Mouse (Mus musculus): ENCODE results near the gene Npas4.
"Not testable (repeated sequence)": the region's sequence is repeated elsewhere in the genome, so short reads cannot be mapped to it uniquely, and the experiment has no call there.

DNA sequence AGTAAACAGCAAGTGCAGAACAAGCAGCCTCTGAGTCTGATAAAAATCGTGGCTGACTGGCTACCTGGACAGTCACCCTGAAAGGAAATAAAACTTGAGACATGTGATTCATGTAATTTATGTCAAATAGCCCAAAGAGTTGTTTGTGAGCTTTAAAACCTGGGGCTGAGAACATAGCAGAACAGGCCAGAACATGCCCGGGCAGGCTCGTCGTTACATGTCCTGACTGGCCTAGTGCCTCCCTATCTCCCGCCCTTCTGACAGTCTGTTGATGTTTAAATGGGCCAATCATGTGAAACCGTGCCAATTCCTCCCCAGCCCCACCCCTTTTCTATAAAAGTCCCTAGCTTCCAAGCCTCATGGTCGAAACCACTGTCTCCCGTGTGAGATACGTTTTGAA lies 41.5 kb downstream of the Npas4 start:
- not testable (repeated sequence) for TF ChIP-seq CTCF (IDR thresholded peaks at IDR 0.05; ENCODE audit: borderline replicate concordance, extremely low read depth, insufficient read depth, insufficient read length); POLR2A (IDR thresholded peaks at IDR 0.05; ENCODE audit: borderline replicate concordance, extremely low read depth, insufficient read depth, insufficient read length, poor library complexity, severe bottlenecking)
